Mouse (Mus musculus) small intestine, adult 2 months (tissue): Measurements from ENCODE around the gene Avpr2. TPM values are rescaled to one million over a fixed set of nuclear protein-coding genes. Genes with fewer than 3 reads are reported as not detected.

Experiments used
- H3K27ac ChIP-seq: fragments of 200-500 bp; 2 replicates; pipeline ENCODE4 v1.5.1; 2012; ENCODE audit warnings: low read depth, low read length, control low read depth, inconsistent platforms; ENCODE audit not compliant: insufficient read depth
- H3K27me3 ChIP-seq: fragments of 200-500 bp; 2 replicates; pipeline ENCODE4 v1.6.1; 2012; ENCODE audit warnings: mild to moderate bottlenecking, moderate library complexity, low read length, inconsistent platforms; ENCODE audit not compliant: control insufficient read depth, insufficient read depth
- H3K36me3 ChIP-seq: fragments of 200-500 bp; 2 replicates; pipeline ENCODE4 v1.6.1; 2012; ENCODE audit warnings: mild to moderate bottlenecking, low read length, control low read depth, inconsistent platforms; ENCODE audit not compliant: control insufficient read depth, insufficient read depth
- H3K4me1 ChIP-seq: fragments of 200-500 bp; 2 replicates; pipeline ENCODE4 v1.6.1; 2012; ENCODE audit warnings: low read length, inconsistent platforms, mixed read lengths; ENCODE audit not compliant: control insufficient read depth, insufficient read depth, insufficient read length
- H3K4me3 ChIP-seq: fragments of 200-500 bp; 2 replicates; pipeline ENCODE4 v1.5.1; 2012; ENCODE audit warnings: low read depth, mild to moderate bottlenecking, control low read depth, inconsistent platforms, low read length, moderate library complexity
- CTCF ChIP-seq: fragments of 200-500 bp; IDR thresholded peaks from 2 replicates; pipeline ENCODE4 v1.5.1; 2012; ENCODE audit warnings: low read depth, mild to moderate bottlenecking, control low read depth, inconsistent platforms, low read length, moderate library complexity, mixed read lengths; ENCODE audit not compliant: insufficient replicate concordance, insufficient read length; ENCODE audit errors: extremely low read depth
- POLR2A ChIP-seq: fragments of 200-500 bp; IDR thresholded peaks from 2 replicates; pipeline ENCODE4 v1.6.1; 2012; ENCODE audit warnings: low read depth, mild to moderate bottlenecking, control low read depth, inconsistent platforms, low read length, moderate library complexity
- WGBS: fragments of 180-500 bp; shearing (Covaris S2); methylation state at CpG from one replicate; pipeline ENCODE4 v1.1.7; 2018; 5-methylcytosine and 5-hydroxymethylcytosine counted together
- polyA plus RNA-seq: library from polyadenylated mRNA; depleted of rRNA; stranded (reverse); fragments of >200 nt; gene quantifications from 2 replicates; pipeline ENCODE4 v1.2.3, GENCODE M21; 2012

Avpr2 gene
- polyA plus RNA-seq, 1 experiment, result 0.09 TPM

GRCm38 (mm10) chrX:73914827-73915703 is 23.2 kb downstream of the Avpr2 start:
- Histone ChIP-seq H3K36me3 (peaks cover 8% of the 10 kb centered on the region), H3K27ac (peak overlapping the region; percentile 68), H3K27me3 (no peaks in the 10 kb centered on the region), H3K4me3 (peak overlapping the region; percentile 50), H3K4me1 (peaks cover 4% of the 10 kb centered on the region)
- 20% methylated on average over 31 of the region's 31 CpGs for WGBS
- TF ChIP-seq POLR2A (peak; percentile 63; the same call in 1 of the 2 replicates), CTCF (no peak)

- Histone ChIP-seq H3K4me1 (no peaks in the 10 kb centered on the region), H3K27ac (no peak overlapping the region), H3K36me3 (peaks cover 9% of the 10 kb centered on the region), H3K4me3 (no peak overlapping the region), H3K27me3 (no peaks in the 10 kb centered on the region)
- no peak for TF ChIP-seq CTCF
- TF ChIP-seq POLR2A, result no peak
- 84% methylated on average over 8 of the region's 8 CpGs for WGBS
Observed at GRCm38 (mm10) chrX:73916945-73917344, 25.0 kb downstream of the Avpr2 start.

GRCm38 (mm10) chrX:73918631-73919030 is 26.7 kb downstream of the Avpr2 start:
- no peak for TF ChIP-seq CTCF
- no peak for TF ChIP-seq POLR2A
- 79% methylated on average over 5 of the region's 5 CpGs for WGBS
- Histone ChIP-seq H3K36me3 (peaks cover 9% of the 10 kb centered on the region), H3K4me3 (no peak overlapping the region), H3K4me1 (no peaks in the 10 kb centered on the region), H3K27me3 (no peaks in the 10 kb centered on the region), H3K27ac (no peak overlapping the region)

- H3K27ac ChIP-seq, result peak overlapping the region; percentile 75
- 12% methylated on average over 34 of the region's 34 CpGs for WGBS
- TF ChIP-seq POLR2A (no peak), CTCF (no peak)
- H3K4me1 ChIP-seq, result no peaks in the 10 kb centered on the region
- H3K27me3 ChIP-seq, result no peaks in the 10 kb centered on the region
- peaks cover 9% of the 10 kb centered on the region for H3K36me3 ChIP-seq
- peak overlapping the region; percentile 93 for H3K4me3 ChIP-seq
Observed at GRCm38 (mm10) chrX:73921285-73921822, 29.5 kb downstream of the Avpr2 start.

GRCm38 (mm10) chrX:73921823-73922549 is 30.1 kb downstream of the Avpr2 start, which contains the start of the genes Arhgap4 and Naa10:
Gene Arhgap4, minus strand, starts transcription at chrX:73921870.
Gene Naa10, minus strand, starts transcription at chrX:73921944.
- no peak for TF ChIP-seq CTCF
- TF ChIP-seq POLR2A, result no peak
- H3K4me3 ChIP-seq, result peak within 1 kb of the TSS; percentile 93
- H3K27ac ChIP-seq, result peak within 1 kb of the TSS; percentile 75
- H3K27me3 ChIP-seq, result no peaks in the 10 kb centered on the region
- H3K36me3 ChIP-seq, result peaks cover 9% of the 10 kb centered on the region
- no peaks in the 10 kb centered on the region for H3K4me1 ChIP-seq
- 15% methylated on average over 43 of the region's 43 CpGs for WGBS

GRCm38 (mm10) chrX:73922550-73922882 is 30.6 kb downstream of the Avpr2 start:
- Histone ChIP-seq H3K27me3 (no peaks in the 10 kb centered on the region), H3K27ac (peak overlapping the region; percentile 50), H3K4me3 (peak overlapping the region; percentile 93), H3K4me1 (no peaks in the 10 kb centered on the region), H3K36me3 (peaks cover 6% of the 10 kb centered on the region)
- WGBS, result 71% methylated on average over 8 of the region's 8 CpGs
- TF ChIP-seq CTCF, result no peak
- no peak for TF ChIP-seq POLR2A
